Mouse (Mus musculus): ENCODE measurements at regions not wholly inside any gene's neighbourhood (a gene's known extent, or its start where the extent isn't known, plus 50 kb on each side); places are given as distances from the start of the nearest gene placed in this dataset.
"Not testable (repeated sequence)": the region's sequence is repeated elsewhere in the genome, so short reads cannot be mapped to it uniquely, and the experiment has no call there.

DNA sequence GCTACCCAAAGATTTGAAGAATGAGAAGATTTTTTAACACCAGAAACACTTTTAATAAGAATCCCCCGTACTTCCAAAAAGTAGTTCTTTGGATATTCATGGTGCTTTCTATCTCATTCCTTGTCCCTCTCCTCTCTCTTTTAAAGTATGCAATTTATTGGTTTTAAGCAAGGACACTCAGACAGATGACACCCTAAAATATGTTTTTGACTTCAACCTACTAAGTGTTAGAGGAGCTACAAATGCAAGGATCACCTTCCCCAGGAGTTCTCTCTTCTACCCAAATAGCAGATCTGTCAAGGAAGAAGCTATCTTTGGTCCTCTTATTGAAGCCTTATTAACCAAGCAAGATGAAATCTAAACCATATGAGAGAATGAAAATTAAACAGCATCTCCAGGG, 86.6 kb upstream of the Ifngr1 start:
- no peaks in the 10 kb centered on the region for H3K4me1 ChIP-seq (replicated peaks; ENCODE audit: control insufficient read depth, insufficient read depth, low read length)
- DNase-seq (ENCODE audit: low spot score) (no peak), ATAC-seq (replicated peaks; ENCODE audit: low FRiP score, low TSS enrichment, low read depth) (no peak)
- no peak overlapping the region for H3K4me2 ChIP-seq (ENCODE audit: low read length)
- no peaks in the 10 kb centered on the region for H3K36me3 ChIP-seq (ENCODE audit: control insufficient read depth, insufficient read depth, low read length)
- H3K27me3 ChIP-seq (replicated peaks; ENCODE audit: control insufficient read depth, insufficient read depth, low read length): no peaks in the 10 kb centered on the region
- H3K9ac ChIP-seq (ENCODE audit: low read length): no peak overlapping the region
- no peaks in the 10 kb centered on the region for H3K9me3 ChIP-seq (ENCODE audit: control insufficient read depth, low read length)
- no peak overlapping the region for H3K4me3 ChIP-seq (ENCODE audit: low read depth, low read length)
- WGBS: 96% methylated on average over 1 of the region's 1 CpGs
- no peak overlapping the region for H3K27ac ChIP-seq (ENCODE audit: low read depth)

DNA sequence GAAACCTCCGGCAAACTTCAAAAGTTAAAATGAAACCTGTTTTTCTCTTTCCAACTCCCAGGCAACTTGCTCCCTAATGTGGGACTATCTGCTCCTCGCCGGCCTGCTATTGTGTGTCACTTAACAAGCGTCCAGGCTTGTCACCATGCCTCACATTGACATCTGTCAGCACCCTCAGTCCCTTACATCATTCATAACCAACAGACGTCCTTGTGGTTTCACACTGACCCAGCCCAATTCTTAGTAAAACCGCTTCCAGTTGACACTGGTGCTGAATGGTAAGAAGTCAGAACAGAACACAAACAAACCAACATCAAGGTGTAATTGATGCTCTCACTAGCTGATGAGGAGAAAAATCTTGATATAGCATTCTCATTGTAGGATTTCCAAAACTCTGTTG, 85.8 kb upstream of the Ifngr1 start:
- Histone ChIP-seq H3K4me2 (ENCODE audit: low read length) (no peak overlapping the region), H3K9me3 (ENCODE audit: control insufficient read depth, low read length) (no peaks in the 10 kb centered on the region), H3K9ac (ENCODE audit: low read length) (no peak overlapping the region), H3K27ac (ENCODE audit: low read depth) (no peak overlapping the region), H3K36me3 (ENCODE audit: control insufficient read depth, insufficient read depth, low read length) (no peaks in the 10 kb centered on the region), H3K4me3 (ENCODE audit: low read depth, low read length) (no peak overlapping the region), H3K4me1 (replicated peaks; ENCODE audit: control insufficient read depth, insufficient read depth, low read length) (no peaks in the 10 kb centered on the region), H3K27me3 (replicated peaks; ENCODE audit: control insufficient read depth, insufficient read depth, low read length) (no peaks in the 10 kb centered on the region)
- WGBS: 84% methylated on average over 6 of the region's 6 CpGs
- DNase-seq (ENCODE audit: low spot score) (no peak), ATAC-seq (replicated peaks; ENCODE audit: low FRiP score, low TSS enrichment, low read depth) (no peak)

DNA sequence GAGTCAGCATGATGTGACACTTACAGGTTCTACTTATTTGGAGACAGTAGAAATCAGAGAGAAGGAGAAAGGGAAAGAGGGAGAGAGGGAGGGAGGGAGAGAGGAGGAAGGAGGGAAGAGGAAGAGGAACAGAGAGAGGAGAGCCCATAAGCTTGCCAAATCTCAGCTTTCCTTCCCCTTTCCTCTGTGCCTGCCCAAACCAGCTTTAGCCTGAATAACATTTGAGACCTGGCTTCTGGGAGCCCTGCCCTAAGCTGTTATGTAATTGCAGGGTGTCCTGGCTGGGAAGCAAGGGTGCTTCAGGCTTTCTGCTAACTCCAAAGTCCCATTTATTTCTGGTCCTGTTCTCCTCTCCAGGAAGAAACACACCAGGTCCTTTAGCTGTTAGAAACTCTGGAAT, 85.3 kb upstream of the Ifngr1 start:
- DNase-seq (ENCODE audit: low spot score) (no peak), ATAC-seq (replicated peaks; ENCODE audit: low FRiP score, low TSS enrichment, low read depth) (no peak)
- H3K36me3 ChIP-seq (ENCODE audit: control insufficient read depth, insufficient read depth, low read length): no peaks in the 10 kb centered on the region
- H3K9me3 ChIP-seq (ENCODE audit: control insufficient read depth, low read length): no peaks in the 10 kb centered on the region
- H3K9ac ChIP-seq (ENCODE audit: low read length): no peak overlapping the region
- no peak overlapping the region for H3K4me2 ChIP-seq (ENCODE audit: low read length)
- no peak overlapping the region for H3K4me3 ChIP-seq (ENCODE audit: low read depth, low read length)
- H3K27me3 ChIP-seq (replicated peaks; ENCODE audit: control insufficient read depth, insufficient read depth, low read length): no peaks in the 10 kb centered on the region
- no peak overlapping the region for H3K27ac ChIP-seq (ENCODE audit: low read depth)
- no peaks in the 10 kb centered on the region for H3K4me1 ChIP-seq (replicated peaks; ENCODE audit: control insufficient read depth, insufficient read depth, low read length)

DNA sequence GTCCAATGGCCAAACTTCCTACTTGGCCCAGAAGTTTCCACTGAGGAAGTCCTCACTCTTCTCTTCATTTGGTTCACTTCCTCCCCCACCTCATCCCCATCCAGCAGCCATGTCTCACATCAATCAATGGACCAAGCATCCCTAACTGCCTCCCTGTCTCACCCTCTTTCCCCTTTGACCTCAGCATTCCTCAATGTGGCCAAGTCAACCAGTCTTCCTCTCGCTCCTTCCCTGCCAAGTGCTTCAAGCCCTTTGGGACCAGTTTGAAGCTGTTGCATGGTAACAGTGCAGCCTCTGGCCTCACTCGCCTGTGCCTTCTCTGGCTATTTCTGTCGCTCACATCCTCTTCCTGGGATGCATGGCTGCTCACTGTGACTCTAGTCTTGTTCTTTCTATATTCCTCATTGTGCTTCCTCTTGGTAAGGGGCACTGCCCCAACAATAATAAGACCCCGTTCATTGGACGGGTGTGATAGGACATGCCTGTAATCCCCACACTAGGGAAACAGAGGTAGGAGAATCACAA, 83.5 kb upstream of the Ifngr1 start:
- WGBS: 76% methylated on average over 5 of the region's 5 CpGs
- H3K9ac ChIP-seq (ENCODE audit: low read length): no peak overlapping the region
- H3K27me3 ChIP-seq (replicated peaks; ENCODE audit: control insufficient read depth, insufficient read depth, low read length): no peaks in the 10 kb centered on the region
- ATAC-seq (replicated peaks; ENCODE audit: low FRiP score, low TSS enrichment, low read depth) (no peak), DNase-seq (ENCODE audit: low spot score) (no peak)
- no peak overlapping the region for H3K4me2 ChIP-seq (ENCODE audit: low read length)
- no peaks in the 10 kb centered on the region for H3K36me3 ChIP-seq (ENCODE audit: control insufficient read depth, insufficient read depth, low read length)
- no peaks in the 10 kb centered on the region for H3K9me3 ChIP-seq (ENCODE audit: control insufficient read depth, low read length)
- H3K27ac ChIP-seq (ENCODE audit: low read depth): no peak overlapping the region
- no peak overlapping the region for H3K4me3 ChIP-seq (ENCODE audit: low read depth, low read length)
- no peaks in the 10 kb centered on the region for H3K4me1 ChIP-seq (replicated peaks; ENCODE audit: control insufficient read depth, insufficient read depth, low read length)

DNA sequence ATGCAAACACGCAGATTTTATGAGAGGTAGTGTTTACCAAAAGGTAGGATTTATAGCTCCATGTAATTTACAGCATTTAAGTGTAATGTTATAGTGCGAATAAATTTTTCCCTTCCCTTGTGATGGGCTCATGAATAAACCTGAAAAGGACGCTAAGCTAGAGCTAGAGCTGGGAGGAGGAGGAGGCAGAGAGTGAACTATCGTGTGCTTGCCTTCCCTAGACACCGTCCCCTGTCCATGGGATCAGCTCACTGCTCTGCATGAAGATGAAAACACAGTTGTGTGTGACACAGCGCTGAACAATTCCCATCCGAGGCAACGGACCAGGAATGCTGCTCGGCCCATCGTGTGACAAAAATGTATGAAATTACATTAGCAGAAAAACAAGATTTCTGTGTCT, 81.7 kb upstream of the Ifngr1 start:
- Histone ChIP-seq H3K4me1 (replicated peaks; ENCODE audit: control insufficient read depth, insufficient read depth, low read length) (no peaks in the 10 kb centered on the region), H3K27me3 (replicated peaks; ENCODE audit: control insufficient read depth, insufficient read depth, low read length) (no peaks in the 10 kb centered on the region), H3K9me3 (ENCODE audit: control insufficient read depth, low read length) (no peaks in the 10 kb centered on the region), H3K4me2 (ENCODE audit: low read length) (no peak overlapping the region), H3K9ac (ENCODE audit: low read length) (no peak overlapping the region), H3K36me3 (ENCODE audit: control insufficient read depth, insufficient read depth, low read length) (no peaks in the 10 kb centered on the region), H3K27ac (ENCODE audit: low read depth) (no peak overlapping the region), H3K4me3 (ENCODE audit: low read depth, low read length) (no peak overlapping the region)
- ATAC-seq (replicated peaks; ENCODE audit: low FRiP score, low TSS enrichment, low read depth) (no peak), DNase-seq (ENCODE audit: low spot score) (no peak)
- WGBS: 63% methylated on average over 10 of the region's 10 CpGs

DNA sequence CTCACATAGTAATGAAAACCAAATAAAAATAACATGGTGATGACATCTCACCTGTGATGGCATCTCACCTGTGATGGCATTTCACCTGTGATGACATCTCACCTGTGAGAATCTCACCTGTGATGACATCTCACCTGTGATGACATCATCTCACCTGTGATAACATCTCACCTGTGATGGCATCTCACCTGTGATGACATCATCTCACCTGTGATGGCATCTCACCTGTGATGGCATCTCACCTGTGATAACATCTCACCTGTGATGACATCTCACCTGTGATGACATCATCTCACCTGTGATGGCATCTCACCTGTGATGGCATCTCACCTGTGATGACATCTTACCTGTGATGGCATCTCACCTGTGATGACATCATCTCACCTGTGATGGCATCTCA, 77.4 kb upstream of the Ifngr1 start:
- H3K4me1 ChIP-seq (replicated peaks; ENCODE audit: control insufficient read depth, insufficient read depth, low read length); H3K4me3 ChIP-seq (ENCODE audit: low read depth, low read length); H3K27ac ChIP-seq (ENCODE audit: low read depth); ATAC-seq (replicated peaks; ENCODE audit: low FRiP score, low TSS enrichment, low read depth); H3K4me2 ChIP-seq (ENCODE audit: low read length); H3K36me3 ChIP-seq (ENCODE audit: control insufficient read depth, insufficient read depth, low read length); H3K9me3 ChIP-seq (ENCODE audit: control insufficient read depth, low read length); H3K9ac ChIP-seq (ENCODE audit: low read length); H3K27me3 ChIP-seq (replicated peaks; ENCODE audit: control insufficient read depth, insufficient read depth, low read length): not testable (repeated sequence)
- peak; percentile 36 for DNase-seq (ENCODE audit: low spot score)

DNA sequence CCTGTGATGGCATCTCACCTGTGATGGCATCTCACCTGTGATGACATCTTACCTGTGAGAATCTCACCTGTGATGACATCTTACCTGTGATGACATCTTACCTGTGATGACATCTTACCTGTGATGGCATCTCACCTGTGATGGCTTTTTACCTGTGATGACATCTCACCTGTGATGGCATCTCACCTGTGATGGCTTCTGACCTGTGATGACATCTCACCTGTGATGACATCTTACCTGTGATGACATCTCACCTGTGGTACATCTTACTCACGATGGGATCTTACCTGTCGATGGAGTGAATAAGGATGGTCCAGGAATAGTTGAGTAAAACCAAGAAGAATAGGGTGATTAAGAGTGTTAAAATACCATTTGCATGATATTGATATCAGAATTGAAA, 76.9 kb upstream of the Ifngr1 start:
- Histone ChIP-seq H3K9me3 (ENCODE audit: control insufficient read depth, low read length) (no peaks in the 10 kb centered on the region), H3K36me3 (ENCODE audit: control insufficient read depth, insufficient read depth, low read length) (no peaks in the 10 kb centered on the region), H3K4me3 (ENCODE audit: low read depth, low read length) (no peak overlapping the region), H3K9ac (ENCODE audit: low read length) (no peak overlapping the region), H3K4me1 (replicated peaks; ENCODE audit: control insufficient read depth, insufficient read depth, low read length) (no peaks in the 10 kb centered on the region), H3K27ac (ENCODE audit: low read depth) (no peak overlapping the region), H3K27me3 (replicated peaks; ENCODE audit: control insufficient read depth, insufficient read depth, low read length) (no peaks in the 10 kb centered on the region), H3K4me2 (ENCODE audit: low read length) (no peak overlapping the region)
- no peak for ATAC-seq (replicated peaks; ENCODE audit: low FRiP score, low TSS enrichment, low read depth)
- WGBS: 89% methylated on average over 2 of the region's 2 CpGs
- peak; percentile 51 for DNase-seq (ENCODE audit: low spot score)

DNA sequence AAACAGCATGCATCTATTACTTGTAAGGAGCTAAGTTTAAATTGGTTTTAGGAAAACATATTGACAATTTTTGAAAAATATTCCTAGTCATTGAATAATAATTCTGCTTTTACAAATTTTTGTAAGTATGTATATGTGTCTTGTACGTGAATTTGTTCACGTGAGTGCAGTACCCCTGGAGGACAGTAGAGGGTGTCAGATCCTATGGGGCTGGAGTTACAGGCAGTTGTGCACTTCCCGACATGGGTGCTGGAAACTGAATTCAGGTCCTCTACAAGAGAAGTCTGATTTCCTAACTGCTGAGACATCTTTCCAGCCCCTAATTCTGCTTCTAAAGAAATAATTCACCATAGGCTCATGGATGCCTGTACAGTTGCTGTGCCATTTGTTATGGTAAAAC, 75.7 kb upstream of the Ifngr1 start:
- no peak overlapping the region for H3K4me3 ChIP-seq (ENCODE audit: low read depth, low read length)
- DNase-seq (ENCODE audit: low spot score) (peak; percentile 48), ATAC-seq (replicated peaks; ENCODE audit: low FRiP score, low TSS enrichment, low read depth) (no peak)
- WGBS: 91% methylated on average over 3 of the region's 3 CpGs
- H3K36me3 ChIP-seq (ENCODE audit: control insufficient read depth, insufficient read depth, low read length): no peaks in the 10 kb centered on the region
- no peak overlapping the region for H3K4me2 ChIP-seq (ENCODE audit: low read length)
- H3K27ac ChIP-seq (ENCODE audit: low read depth): no peak overlapping the region
- no peaks in the 10 kb centered on the region for H3K4me1 ChIP-seq (replicated peaks; ENCODE audit: control insufficient read depth, insufficient read depth, low read length)
- H3K9ac ChIP-seq (ENCODE audit: low read length): no peak overlapping the region
- no peaks in the 10 kb centered on the region for H3K9me3 ChIP-seq (ENCODE audit: control insufficient read depth, low read length)
- no peaks in the 10 kb centered on the region for H3K27me3 ChIP-seq (replicated peaks; ENCODE audit: control insufficient read depth, insufficient read depth, low read length)

DNA sequence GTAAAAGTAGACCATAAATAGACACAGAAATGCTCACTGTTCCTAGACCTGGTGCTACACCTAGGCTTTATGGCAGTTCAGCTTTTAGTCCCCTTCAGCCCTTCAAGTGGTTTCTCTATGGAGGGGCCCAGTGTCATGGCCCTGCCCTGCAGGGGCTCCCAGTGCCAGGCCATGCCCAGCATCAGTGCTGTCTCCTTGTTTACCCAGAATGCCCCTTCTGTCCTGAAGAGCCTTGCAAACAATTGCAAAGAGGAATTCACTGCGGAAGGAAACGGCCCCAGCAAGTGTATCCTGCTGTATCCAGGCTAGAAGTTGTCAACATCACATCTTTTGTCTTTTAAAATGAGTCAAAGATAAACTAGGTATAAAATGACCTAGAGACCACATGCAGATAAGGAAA, 74.7 kb upstream of the Ifngr1 start:
- no peak overlapping the region for H3K4me3 ChIP-seq (ENCODE audit: low read depth, low read length)
- WGBS: 83% methylated on average over 2 of the region's 2 CpGs
- H3K4me1 ChIP-seq (replicated peaks; ENCODE audit: control insufficient read depth, insufficient read depth, low read length): no peaks in the 10 kb centered on the region
- no peak overlapping the region for H3K4me2 ChIP-seq (ENCODE audit: low read length)
- DNase-seq (ENCODE audit: low spot score) (peak; percentile 46), ATAC-seq (replicated peaks; ENCODE audit: low FRiP score, low TSS enrichment, low read depth) (no peak)
- H3K9me3 ChIP-seq (ENCODE audit: control insufficient read depth, low read length): no peaks in the 10 kb centered on the region
- no peak overlapping the region for H3K27ac ChIP-seq (ENCODE audit: low read depth)
- H3K27me3 ChIP-seq (replicated peaks; ENCODE audit: control insufficient read depth, insufficient read depth, low read length): no peaks in the 10 kb centered on the region
- H3K36me3 ChIP-seq (ENCODE audit: control insufficient read depth, insufficient read depth, low read length): no peaks in the 10 kb centered on the region
- H3K9ac ChIP-seq (ENCODE audit: low read length): no peak overlapping the region
